Mouse (Mus musculus) heart, adult 2 months (tissue): ENCODE measurements at regions not wholly inside any gene's neighbourhood (a gene's known extent, or its start where the extent isn't known, plus 50 kb on each side); places are given as distances from the start of the nearest gene placed in this dataset.

Source experiments
- CTCF ChIP-seq: fragments of 200-600 bp; IDR thresholded peaks from 2 replicates; pipeline ENCODE4 v1.8.1; 2022; ENCODE audit warnings: antibody characterized with exemption, mild to moderate bottlenecking, moderate library complexity
- EP300 ChIP-seq: fragments of 200-500 bp; IDR thresholded peaks from 2 replicates; pipeline ENCODE4 v1.6.1; 2011; ENCODE audit warnings: low read depth, low read length, control low read depth; ENCODE audit not compliant: insufficient read depth
- POLR2A ChIP-seq: fragments of 200-500 bp; IDR thresholded peaks from 2 replicates; pipeline ENCODE4 v1.6.1; 2011; ENCODE audit warnings: mild to moderate bottlenecking, low read depth, low read length, control low read depth; ENCODE audit not compliant: insufficient read depth

- TF ChIP-seq EP300 (no peak), CTCF (no peak), POLR2A (no peak)
These were observed 278.9 kb downstream of the Ttc6 start for GRCm38 (mm10) chr12:57842813-57843212.
